Comparison of ENCODE assay signal across 9 mouse cellular contexts in genomic region chr4:137546003-137546525, GRCm38 (mm10). TPM values are rescaled to one million over a fixed set of nuclear protein-coding genes. Genes with fewer than 3 reads are reported as not detected.
DNase-seq lines count a peak whose midpoint lies in the region; ATAC-seq and TF ChIP-seq lines count a peak whose summit lies in the region.
"Had no signal": no experiment of that assay in that cellular context is flagged by ENCODE, and none has a peak within 500 bp of the region (broad histone marks: within the 10 kb centered on the region; RNA-seq: fewer than 3 reads in every experiment).

No protein-coding gene starts in this region.

- H3K27me3 ChIP-seq in forebrain, embryonic 11.5 days (ENCODE audit: control insufficient read depth, insufficient read depth, low read length), result no peaks in the 10 kb centered on the region
- H3K27me3 ChIP-seq in forebrain, embryonic 13.5 days, result no peaks in the 10 kb centered on the region
- H3K27me3 ChIP-seq in midbrain, embryonic 14.5 days (ENCODE audit: control insufficient read depth, insufficient read depth, low read length), result no peaks in the 10 kb centered on the region
- H3K27me3 ChIP-seq in midbrain, embryonic 13.5 days, result no peaks in the 10 kb centered on the region
- H3K27me3 ChIP-seq in cerebellum, adult 2 months (ENCODE audit: control insufficient read depth, insufficient read depth, low read length), result no peaks in the 10 kb centered on the region

- 80% methylated on average over 5 of the region's 5 CpGs for WGBS in forebrain, embryonic 11.5 days
- 65% methylated on average over 5 of the region's 5 CpGs for WGBS in forebrain, embryonic 13.5 days
- WGBS in midbrain, embryonic 14.5 days, result 68% methylated on average over 5 of the region's 5 CpGs
- WGBS in midbrain, embryonic 13.5 days, result 72% methylated on average over 5 of the region's 5 CpGs
- WGBS in cerebellum, adult 2 months, result 82% methylated on average over 5 of the region's 5 CpGs

- no peak for TF ChIP-seq POLR2A in cerebellum, adult 2 months (IDR thresholded peaks at IDR 0.05; ENCODE audit: borderline replicate concordance, insufficient read depth, low read length)

- no peak for ATAC-seq in forebrain, embryonic 11.5 days (replicated peaks; ENCODE audit: low FRiP score)
- ATAC-seq in forebrain, embryonic 13.5 days, result no peak
- no peak for ATAC-seq in midbrain, embryonic 14.5 days (ENCODE audit: low FRiP score, low TSS enrichment)
- no peak for ATAC-seq in midbrain, embryonic 13.5 days
- ATAC-seq in activated CD4-positive, CD25-positive, alpha-beta regulatory T cell, adult 4 months, result no peak

- no peaks in the 10 kb centered on the region for H3K9me3 ChIP-seq in forebrain, embryonic 11.5 days (ENCODE audit: control insufficient read depth, low read length)
- no peaks in the 10 kb centered on the region for H3K9me3 ChIP-seq in forebrain, embryonic 13.5 days (replicated peaks)
- H3K9me3 ChIP-seq in midbrain, embryonic 14.5 days (ENCODE audit: control insufficient read depth, low read length), result no peaks in the 10 kb centered on the region
- H3K9me3 ChIP-seq in midbrain, embryonic 13.5 days, result no peaks in the 10 kb centered on the region

- no peak overlapping the region for H3K9ac ChIP-seq in forebrain, embryonic 11.5 days (ENCODE audit: low read length)
- H3K9ac ChIP-seq in forebrain, embryonic 13.5 days, result no peak overlapping the region
- no peak overlapping the region for H3K9ac ChIP-seq in midbrain, embryonic 14.5 days (replicated peaks; ENCODE audit: low read length)
- no peak overlapping the region for H3K9ac ChIP-seq in midbrain, embryonic 13.5 days (replicated peaks)

- TF ChIP-seq CTCF in cerebellum, adult 2 months (IDR thresholded peaks at IDR 0.05; ENCODE audit: borderline replicate concordance, insufficient read depth, low read depth, low read length), result peak; percentile 81

- H3K4me2 ChIP-seq in forebrain, embryonic 11.5 days (ENCODE audit: low read depth, low read length, severe bottlenecking), result no peak overlapping the region
- H3K4me2 ChIP-seq in forebrain, embryonic 13.5 days, result no peak overlapping the region
- no peak overlapping the region for H3K4me2 ChIP-seq in midbrain, embryonic 14.5 days (ENCODE audit: low read length)
- no peak overlapping the region for H3K4me2 ChIP-seq in midbrain, embryonic 13.5 days (replicated peaks)

- H3K36me3 ChIP-seq in forebrain, embryonic 11.5 days (ENCODE audit: control insufficient read depth, insufficient read depth, low read length), result no peaks in the 10 kb centered on the region
- peaks cover 39% of the 10 kb centered on the region; the same call in 1 of the 2 replicates for H3K36me3 ChIP-seq in forebrain, embryonic 13.5 days (ENCODE audit: poor library complexity, severe bottlenecking)
- no peaks in the 10 kb centered on the region for H3K36me3 ChIP-seq in midbrain, embryonic 14.5 days (ENCODE audit: control insufficient read depth, insufficient read depth, low read length)
- H3K36me3 ChIP-seq in midbrain, embryonic 13.5 days, result peaks cover 4% of the 10 kb centered on the region; the same call in 1 of the 2 replicates

- H3K4me1 ChIP-seq in forebrain, embryonic 11.5 days (replicated peaks; ENCODE audit: control insufficient read depth, insufficient read depth, low read length), result no peaks in the 10 kb centered on the region
- H3K4me1 ChIP-seq in forebrain, embryonic 13.5 days, result no peaks in the 10 kb centered on the region
- no peaks in the 10 kb centered on the region for H3K4me1 ChIP-seq in midbrain, embryonic 14.5 days (ENCODE audit: control insufficient read depth, insufficient read depth, low read length)
- H3K4me1 ChIP-seq in midbrain, embryonic 13.5 days (replicated peaks), result no peaks in the 10 kb centered on the region
- H3K4me1 ChIP-seq in cerebellum, adult 2 months (ENCODE audit: control insufficient read depth, insufficient read depth, low read length), result 0 out of 2 replicates have a peak, but pooled peaks cover 5% of the 10 kb centered on the region

- H3K27ac ChIP-seq in forebrain, embryonic 11.5 days (ENCODE audit: low read depth, low read length), result no peak overlapping the region
- no peak overlapping the region for H3K27ac ChIP-seq in forebrain, embryonic 13.5 days
- no peak overlapping the region for H3K27ac ChIP-seq in midbrain, embryonic 14.5 days (replicated peaks; ENCODE audit: low read depth, low read length)
- H3K27ac ChIP-seq in midbrain, embryonic 13.5 days, result no peak overlapping the region
- H3K27ac ChIP-seq in cerebellum, adult 2 months (ENCODE audit: insufficient read depth, low read length), result no peak overlapping the region

- H3K4me3 ChIP-seq in forebrain, embryonic 11.5 days (ENCODE audit: low read depth, low read length), result no peak overlapping the region
- no peak overlapping the region for H3K4me3 ChIP-seq in forebrain, embryonic 13.5 days
- H3K4me3 ChIP-seq in midbrain, embryonic 14.5 days (replicated peaks; ENCODE audit: low read depth, low read length), result no peak overlapping the region
- no peak overlapping the region for H3K4me3 ChIP-seq in midbrain, embryonic 13.5 days (replicated peaks)
- no peak overlapping the region for H3K4me3 ChIP-seq in cerebellum, adult 2 months (replicated peaks; ENCODE audit: insufficient read depth, low read depth, low read length)

- DNase-seq in forebrain, embryonic 11.5 days (ENCODE audit: low spot score), result peak; percentile 70
- peak; percentile 63 for DNase-seq in midbrain, embryonic 14.5 days
- peak; percentile 32 to 49 for DNase-seq in cerebellum, adult 2 months
- DNase-seq in kidney, adult 9 months, result peak; percentile 61
- peak; percentile 23 for DNase-seq in lung, postnatal 25 days (ENCODE audit: low spot score)

RNA-seq across cellular contexts. Expression of gene Ldlrad2, which starts 28.3 kb away (rescaled TPM):
- polyA plus RNA-seq in forebrain, embryonic 11.5 days (2014; fragmentation: Nextera tagmentation; extraction: Ambion mirVana), result not detected in 2 replicates
- not detected in 2 replicates for polyA plus RNA-seq in forebrain, embryonic 13.5 days (2015; fragmentation: Nextera tagmentation; extraction: Ambion mirVana)
- polyA plus RNA-seq in midbrain, embryonic 14.5 days (2014; fragmentation: Nextera tagmentation; extraction: Ambion mirVana), result not detected in 2 replicates
- polyA plus RNA-seq in midbrain, embryonic 13.5 days (2015; fragmentation: Nextera tagmentation; extraction: Ambion mirVana), result 0.58 TPM in 1 of 2 replicates, not detected in the other
- not detected in 2 replicates for polyA plus RNA-seq in cerebellum, adult 2 months (2012; rRNA removed)
- polyA plus RNA-seq in activated CD4-positive, CD25-positive, alpha-beta regulatory T cell, adult 4 months (2017; shearing (Covaris generic)), result not detected
- polyA plus RNA-seq: heart, embryonic 16.5 days had no signal

RNA-seq across cellular contexts. Expression of gene Usp48, which starts 47.5 kb away (rescaled TPM):
- polyA plus RNA-seq in forebrain, embryonic 11.5 days (2014; fragmentation: Nextera tagmentation; extraction: Ambion mirVana), result 86.4 TPM in 2 replicates
- 69.9 and 76.8 TPM in 2 replicates for polyA plus RNA-seq in forebrain, embryonic 13.5 days (2015; fragmentation: Nextera tagmentation; extraction: Ambion mirVana)
- polyA plus RNA-seq in midbrain, embryonic 14.5 days (2014; fragmentation: Nextera tagmentation; extraction: Ambion mirVana), result 66.5 and 76.8 TPM in 2 replicates
- 71.7 and 72.9 TPM in 2 replicates for polyA plus RNA-seq in midbrain, embryonic 13.5 days (2015; fragmentation: Nextera tagmentation; extraction: Ambion mirVana)
- polyA plus RNA-seq in cerebellum, adult 2 months (2012; rRNA removed), result 162 and 169 TPM in 2 replicates
- polyA plus RNA-seq in activated CD4-positive, CD25-positive, alpha-beta regulatory T cell, adult 4 months (2017; shearing (Covaris generic)), result 10 to 100 TPM; 53.5 to 55.4 TPM
